Mouse (Mus musculus): ENCODE measurements around the gene Fst. TPM values are rescaled to one million over a fixed set of nuclear protein-coding genes. Genes with fewer than 3 reads are reported as not detected.

Fst gene
- polyA plus RNA-seq, 1 experiment from 2014 or later = 4.5 TPM

GRCm38 (mm10) chr13:114447213-114447612 is 11.5 kb downstream of the Fst start:
- no peaks in the 10 kb centered on the region for H3K4me1 ChIP-seq (ENCODE audit: control insufficient read depth, insufficient read depth, low read length)
- no peak overlapping the region for H3K4me3 ChIP-seq (ENCODE audit: low read depth, low read length)
- no peaks in the 10 kb centered on the region for H3K27me3 ChIP-seq (ENCODE audit: control insufficient read depth, insufficient read depth, low read length)
- H3K9me3 ChIP-seq (ENCODE audit: control insufficient read depth, low read length) = no peaks in the 10 kb centered on the region
- ATAC-seq (ENCODE audit: low read depth) = no peak
- H3K9ac ChIP-seq (replicated peaks; ENCODE audit: low read depth, low read length) = no peak overlapping the region
- no peak overlapping the region for H3K27ac ChIP-seq (ENCODE audit: low read depth, low read length)
- WGBS = 87% methylated on average over 2 of the region's 2 CpGs
- H3K36me3 ChIP-seq (ENCODE audit: control insufficient read depth, insufficient read depth, low read length) = no peaks in the 10 kb centered on the region
- no peak overlapping the region for H3K4me2 ChIP-seq (ENCODE audit: low read depth, low read length)

GRCm38 (mm10) chr13:114432491-114432890 is 26.3 kb downstream of the Fst start:
- Histone ChIP-seq H3K36me3 (ENCODE audit: control insufficient read depth, insufficient read depth, low read length) (no peaks in the 10 kb centered on the region), H3K27ac (ENCODE audit: low read depth, low read length) (no peak overlapping the region), H3K9ac (replicated peaks; ENCODE audit: low read depth, low read length) (no peak overlapping the region), H3K9me3 (ENCODE audit: control insufficient read depth, low read length) (no peaks in the 10 kb centered on the region), H3K4me2 (ENCODE audit: low read depth, low read length) (no peak overlapping the region), H3K27me3 (ENCODE audit: control insufficient read depth, insufficient read depth, low read length) (no peaks in the 10 kb centered on the region), H3K4me1 (ENCODE audit: control insufficient read depth, insufficient read depth, low read length) (no peaks in the 10 kb centered on the region), H3K4me3 (ENCODE audit: low read depth, low read length) (no peak overlapping the region)
- no peak for ATAC-seq (ENCODE audit: low read depth)
- 86% methylated on average over 5 of the region's 5 CpGs for WGBS

- Histone ChIP-seq H3K27me3 (ENCODE audit: control insufficient read depth, insufficient read depth, low read length) (no peaks in the 10 kb centered on the region), H3K4me1 (ENCODE audit: control insufficient read depth, insufficient read depth, low read length) (no peaks in the 10 kb centered on the region), H3K36me3 (ENCODE audit: control insufficient read depth, insufficient read depth, low read length) (no peaks in the 10 kb centered on the region), H3K4me3 (ENCODE audit: low read depth, low read length) (no peak overlapping the region), H3K9me3 (ENCODE audit: control insufficient read depth, low read length) (no peaks in the 10 kb centered on the region), H3K27ac (ENCODE audit: low read depth, low read length) (no peak overlapping the region), H3K9ac (replicated peaks; ENCODE audit: low read depth, low read length) (no peak overlapping the region), H3K4me2 (ENCODE audit: low read depth, low read length) (no peak overlapping the region)
- WGBS = 94% methylated on average over 5 of the region's 5 CpGs
- ATAC-seq (ENCODE audit: low read depth) = no peak
Observed at GRCm38 (mm10) chr13:114425230-114425629, 33.5 kb downstream of the Fst start.

- no peak overlapping the region for H3K9ac ChIP-seq (replicated peaks; ENCODE audit: low read depth, low read length)
- ATAC-seq (ENCODE audit: low read depth) = no peak
- H3K36me3 ChIP-seq (ENCODE audit: control insufficient read depth, insufficient read depth, low read length) = no peaks in the 10 kb centered on the region
- H3K4me2 ChIP-seq (ENCODE audit: low read depth, low read length) = no peak overlapping the region
- H3K9me3 ChIP-seq (ENCODE audit: control insufficient read depth, low read length) = no peaks in the 10 kb centered on the region
- WGBS = 88% methylated on average over 8 of the region's 8 CpGs
- no peak overlapping the region for H3K27ac ChIP-seq (ENCODE audit: low read depth, low read length)
- no peak overlapping the region for H3K4me3 ChIP-seq (ENCODE audit: low read depth, low read length)
- no peaks in the 10 kb centered on the region for H3K27me3 ChIP-seq (ENCODE audit: control insufficient read depth, insufficient read depth, low read length)
- H3K4me1 ChIP-seq (ENCODE audit: control insufficient read depth, insufficient read depth, low read length) = no peaks in the 10 kb centered on the region
Observed at GRCm38 (mm10) chr13:114420235-114420634, 38.5 kb downstream of the Fst start.

GRCm38 (mm10) chr13:114419364-114419763 is 39.4 kb downstream of the Fst start:
- ATAC-seq (ENCODE audit: low read depth) = no peak
- no peaks in the 10 kb centered on the region for H3K36me3 ChIP-seq (ENCODE audit: control insufficient read depth, insufficient read depth, low read length)
- no peak overlapping the region for H3K4me2 ChIP-seq (ENCODE audit: low read depth, low read length)
- H3K9me3 ChIP-seq (ENCODE audit: control insufficient read depth, low read length) = no peaks in the 10 kb centered on the region
- H3K4me1 ChIP-seq (ENCODE audit: control insufficient read depth, insufficient read depth, low read length) = no peaks in the 10 kb centered on the region
- no peak overlapping the region for H3K9ac ChIP-seq (replicated peaks; ENCODE audit: low read depth, low read length)
- 66% methylated on average over 3 of the region's 3 CpGs for WGBS
- H3K27ac ChIP-seq (ENCODE audit: low read depth, low read length) = no peak overlapping the region
- H3K27me3 ChIP-seq (ENCODE audit: control insufficient read depth, insufficient read depth, low read length) = no peaks in the 10 kb centered on the region
- no peak overlapping the region for H3K4me3 ChIP-seq (ENCODE audit: low read depth, low read length)

- Histone ChIP-seq H3K36me3 (ENCODE audit: control insufficient read depth, insufficient read depth, low read length) (no peaks in the 10 kb centered on the region), H3K27ac (ENCODE audit: low read depth, low read length) (no peak overlapping the region), H3K4me2 (ENCODE audit: low read depth, low read length) (no peak overlapping the region), H3K9ac (replicated peaks; ENCODE audit: low read depth, low read length) (no peak overlapping the region), H3K9me3 (ENCODE audit: control insufficient read depth, low read length) (no peaks in the 10 kb centered on the region), H3K4me1 (ENCODE audit: control insufficient read depth, insufficient read depth, low read length) (no peaks in the 10 kb centered on the region), H3K27me3 (ENCODE audit: control insufficient read depth, insufficient read depth, low read length) (no peaks in the 10 kb centered on the region), H3K4me3 (ENCODE audit: low read depth, low read length) (no peak overlapping the region)
- ATAC-seq (ENCODE audit: low read depth) = no peak
Observed at GRCm38 (mm10) chr13:114412326-114412725, 46.4 kb downstream of the Fst start.

- Histone ChIP-seq H3K4me1 (ENCODE audit: control insufficient read depth, insufficient read depth, low read length) (no peaks in the 10 kb centered on the region), H3K9me3 (ENCODE audit: control insufficient read depth, low read length) (no peaks in the 10 kb centered on the region), H3K4me3 (ENCODE audit: low read depth, low read length) (no peak overlapping the region), H3K36me3 (ENCODE audit: control insufficient read depth, insufficient read depth, low read length) (no peaks in the 10 kb centered on the region), H3K27me3 (ENCODE audit: control insufficient read depth, insufficient read depth, low read length) (no peaks in the 10 kb centered on the region), H3K27ac (ENCODE audit: low read depth, low read length) (no peak overlapping the region), H3K4me2 (ENCODE audit: low read depth, low read length) (no peak overlapping the region), H3K9ac (replicated peaks; ENCODE audit: low read depth, low read length) (no peak overlapping the region)
- no peak for ATAC-seq (ENCODE audit: low read depth)
- 3% methylated on average over 5 of the region's 5 CpGs for WGBS
Observed at GRCm38 (mm10) chr13:114406866-114407265, 51.9 kb downstream of the Fst start.

GRCm38 (mm10) chr13:114406424-114406823 is 52.3 kb downstream of the Fst start:
- no peak overlapping the region for H3K4me2 ChIP-seq (ENCODE audit: low read depth, low read length)
- H3K4me1 ChIP-seq (ENCODE audit: control insufficient read depth, insufficient read depth, low read length) = no peaks in the 10 kb centered on the region
- no peak overlapping the region for H3K27ac ChIP-seq (ENCODE audit: low read depth, low read length)
- no peak overlapping the region for H3K4me3 ChIP-seq (ENCODE audit: low read depth, low read length)
- H3K9me3 ChIP-seq (ENCODE audit: control insufficient read depth, low read length) = no peaks in the 10 kb centered on the region
- WGBS = 6% methylated on average over 5 of the region's 5 CpGs
- ATAC-seq (ENCODE audit: low read depth) = no peak
- no peaks in the 10 kb centered on the region for H3K27me3 ChIP-seq (ENCODE audit: control insufficient read depth, insufficient read depth, low read length)
- no peaks in the 10 kb centered on the region for H3K36me3 ChIP-seq (ENCODE audit: control insufficient read depth, insufficient read depth, low read length)
- no peak overlapping the region for H3K9ac ChIP-seq (replicated peaks; ENCODE audit: low read depth, low read length)

- 90% methylated on average over 9 of the region's 9 CpGs for WGBS
- H3K4me2 ChIP-seq (ENCODE audit: low read depth, low read length) = no peak overlapping the region
Observed at GRCm38 (mm10) chr13:114405100-114405715, 53.5 kb downstream of the Fst start.

More at GRCm38 (mm10) chr13:114405100-114405715, 53.5 kb downstream of the Fst start:
- Histone ChIP-seq H3K36me3 (ENCODE audit: control insufficient read depth, insufficient read depth, low read length) (no peaks in the 10 kb centered on the region), H3K27ac (ENCODE audit: low read depth, low read length) (no peak overlapping the region), H3K4me3 (ENCODE audit: low read depth, low read length) (no peak overlapping the region), H3K9ac (replicated peaks; ENCODE audit: low read depth, low read length) (no peak overlapping the region), H3K4me1 (ENCODE audit: control insufficient read depth, insufficient read depth, low read length) (no peaks in the 10 kb centered on the region), H3K27me3 (ENCODE audit: control insufficient read depth, insufficient read depth, low read length) (no peaks in the 10 kb centered on the region), H3K9me3 (ENCODE audit: control insufficient read depth, low read length) (no peaks in the 10 kb centered on the region)
- ATAC-seq (ENCODE audit: low read depth) = no peak
